Mouse (Mus musculus) bone marrow macrophage, adult 2 months (primary cell): ENCODE results near the gene Th.

ENCODE experiments used
- CTCF ChIP-seq: IDR thresholded peaks from 2 replicates; pipeline ENCODE4 v1.5.1; 2012; ENCODE audit warnings: low read depth, mild to moderate bottlenecking, low read length, moderate library complexity
- POLR2A ChIP-seq: IDR thresholded peaks from 2 replicates; pipeline ENCODE4 v1.6.1; 2012; ENCODE audit warnings: mild to moderate bottlenecking, low read depth, low read length, borderline replicate concordance

DNA sequence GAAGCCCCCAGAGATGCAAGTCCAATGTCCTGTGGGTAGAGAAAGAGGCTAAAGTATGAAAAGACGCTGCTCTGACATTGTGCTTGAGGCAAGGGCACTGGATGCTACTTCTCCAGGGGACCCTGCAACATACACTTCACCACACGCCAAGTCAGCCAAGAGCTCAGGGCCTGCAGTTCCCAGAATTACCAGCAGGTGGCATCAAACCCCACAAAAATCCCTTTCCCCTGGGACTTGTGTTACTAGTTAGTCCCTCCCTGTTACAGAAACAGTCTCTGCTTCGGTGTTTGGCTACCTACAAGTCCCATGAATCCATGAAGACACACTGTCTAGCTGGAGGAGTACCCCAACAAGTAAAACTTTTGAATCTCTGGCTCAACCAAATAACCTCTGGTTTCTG, 36.3 kb downstream of the Th start:
- TF ChIP-seq CTCF, result peak; percentile 67
- no peak for TF ChIP-seq POLR2A
